Mouse (Mus musculus) stomach, embryonic 14.5 days (tissue): ENCODE measurements at regions not wholly inside any gene's neighbourhood (a gene's known extent, or its start where the extent isn't known, plus 50 kb on each side); places are given as distances from the start of the nearest gene placed in this dataset.

ENCODE experiments used
- ATAC-seq: fragments of 200-750 bp; cut with Nextera tagmentation; 2 replicates; pipeline ENCODE4 v1.8.0; 2017; ENCODE audit warnings: low read depth, moderate TSS enrichment; ENCODE audit not compliant: insufficient number of reproducible peaks, insufficient read depth, low FRiP score
- H3K27ac ChIP-seq: fragments of 300-500 bp; sonication (generic); 2 replicates; pipeline ENCODE4 v1.5.1; 2014; ENCODE audit warnings: mild to moderate bottlenecking, low read length, moderate library complexity, mixed read lengths
- H3K27me3 ChIP-seq: fragments of 300-500 bp; sonication (generic); 2 replicates; pipeline ENCODE4 v1.6.1; 2014; ENCODE audit warnings: low read length, control low read depth, mixed read lengths; ENCODE audit not compliant: control insufficient read depth, insufficient read depth
- H3K36me3 ChIP-seq: fragments of 300-500 bp; sonication (generic); 2 replicates; pipeline ENCODE4 v1.6.1; 2014; ENCODE audit warnings: mild to moderate bottlenecking, control low read depth, low read length, moderate library complexity, mixed read lengths; ENCODE audit not compliant: control insufficient read depth, insufficient read depth
- H3K4me1 ChIP-seq: fragments of 300-500 bp; sonication (generic); 2 replicates; pipeline ENCODE4 v1.6.1; 2014; ENCODE audit warnings: low read length, control low read depth, mixed read lengths; ENCODE audit not compliant: control insufficient read depth, insufficient read depth
- H3K4me2 ChIP-seq: fragments of 300-500 bp; sonication (generic); replicated peaks from 2 replicates; pipeline ENCODE4 v1.6.1; 2014; ENCODE audit warnings: low read depth, low read length, control low read depth
- H3K4me3 ChIP-seq: fragments of 300-500 bp; sonication (generic); 2 replicates; pipeline ENCODE4 v1.5.1; 2014; ENCODE audit warnings: low read depth, low read length, control low read depth
- H3K9ac ChIP-seq: fragments of 300-500 bp; sonication (generic); replicated peaks from 2 replicates; pipeline ENCODE4 v1.6.1; 2014; ENCODE audit warnings: low read depth, mild to moderate bottlenecking, control low read depth, low read length, moderate library complexity, mixed read lengths
- H3K9me3 ChIP-seq: fragments of 300-500 bp; sonication (generic); 2 replicates; pipeline ENCODE4 v1.6.1; 2016; ENCODE audit warnings: low read depth, low read length, control low read depth; ENCODE audit not compliant: control insufficient read depth
- WGBS: fragments of 180-500 bp; shearing (Covaris S2); extraction: QIAGEN DNeasy Blood & Tissue Kit; methylation state at CpG from one replicate; pipeline ENCODE4 v1.1.7; 2014; 5-methylcytosine and 5-hydroxymethylcytosine counted together

DNA sequence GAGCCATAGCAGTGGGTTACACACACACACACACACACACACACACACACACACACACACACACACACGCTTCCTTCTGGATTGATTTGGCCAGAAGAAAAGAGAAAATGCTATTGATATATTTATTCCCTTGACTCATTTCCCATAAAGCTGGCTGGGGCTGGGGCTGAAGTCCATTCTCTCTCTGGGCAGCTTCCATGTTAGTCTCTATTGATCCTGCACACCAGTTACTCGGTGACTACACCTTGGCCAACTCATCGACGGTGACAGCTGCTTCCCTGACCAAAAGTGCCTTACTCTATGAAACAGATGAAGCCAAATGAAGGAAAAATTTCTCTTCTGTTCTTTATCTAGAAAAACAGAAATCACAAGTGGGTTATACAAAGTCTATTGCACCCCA lies 82.1 kb downstream of the Snx18 start:
- Histone ChIP-seq H3K4me1 (no peaks in the 10 kb centered on the region), H3K4me2 (no peak overlapping the region), H3K4me3 (no peak overlapping the region), H3K27me3 (no peaks in the 10 kb centered on the region), H3K9ac (no peak overlapping the region), H3K27ac (no peak overlapping the region), H3K36me3 (no peaks in the 10 kb centered on the region), H3K9me3 (no peaks in the 10 kb centered on the region)
- 87% methylated on average over 4 of the region's 4 CpGs for WGBS
- no peak for ATAC-seq

DNA sequence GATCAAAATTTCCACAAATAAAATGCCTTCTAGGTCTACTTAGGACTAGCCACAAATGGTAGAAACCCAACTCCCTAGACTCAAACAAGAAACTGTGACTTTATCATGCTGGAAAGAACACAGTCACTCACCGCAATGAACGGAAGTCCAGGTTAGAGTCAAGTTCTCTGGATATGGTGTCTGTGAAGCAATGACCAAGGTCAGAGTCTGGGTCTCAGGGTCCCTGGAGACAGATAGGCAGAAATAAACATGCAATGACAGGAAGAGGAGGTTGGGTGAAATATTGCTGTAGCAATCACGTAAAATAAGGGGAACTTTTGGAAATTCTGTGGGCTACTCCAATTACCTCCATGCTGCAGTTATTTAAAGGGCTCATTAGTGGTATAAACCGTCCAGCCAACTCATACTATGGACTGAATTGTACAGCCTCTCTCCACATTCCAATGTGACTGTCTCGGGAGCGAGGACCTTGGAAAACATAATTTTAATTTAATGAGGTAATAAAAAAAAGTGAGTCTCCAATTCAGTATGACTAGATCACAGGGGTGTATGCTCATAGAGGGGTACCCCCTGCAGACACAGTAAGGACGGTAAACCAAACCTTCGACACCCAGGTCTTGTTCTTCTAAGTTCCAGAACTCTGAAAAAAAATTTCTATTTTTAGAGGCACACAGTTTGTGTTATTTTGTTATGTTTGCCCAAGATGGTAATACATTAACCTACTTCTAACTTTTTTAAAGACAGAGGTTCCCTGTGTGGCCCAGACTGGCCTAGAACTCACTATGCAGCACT lies 83.5 kb downstream of the Snx18 start:
- H3K36me3 ChIP-seq, result no peaks in the 10 kb centered on the region
- WGBS, result 78% methylated on average over 8 of the region's 8 CpGs
- no peaks in the 10 kb centered on the region for H3K27me3 ChIP-seq
- no peak overlapping the region for H3K27ac ChIP-seq
- H3K4me1 ChIP-seq, result no peaks in the 10 kb centered on the region
- no peaks in the 10 kb centered on the region for H3K9me3 ChIP-seq
- no peak overlapping the region for H3K4me3 ChIP-seq
- H3K9ac ChIP-seq, result no peak overlapping the region
- no peak overlapping the region for H3K4me2 ChIP-seq
- ATAC-seq, result no peak

DNA sequence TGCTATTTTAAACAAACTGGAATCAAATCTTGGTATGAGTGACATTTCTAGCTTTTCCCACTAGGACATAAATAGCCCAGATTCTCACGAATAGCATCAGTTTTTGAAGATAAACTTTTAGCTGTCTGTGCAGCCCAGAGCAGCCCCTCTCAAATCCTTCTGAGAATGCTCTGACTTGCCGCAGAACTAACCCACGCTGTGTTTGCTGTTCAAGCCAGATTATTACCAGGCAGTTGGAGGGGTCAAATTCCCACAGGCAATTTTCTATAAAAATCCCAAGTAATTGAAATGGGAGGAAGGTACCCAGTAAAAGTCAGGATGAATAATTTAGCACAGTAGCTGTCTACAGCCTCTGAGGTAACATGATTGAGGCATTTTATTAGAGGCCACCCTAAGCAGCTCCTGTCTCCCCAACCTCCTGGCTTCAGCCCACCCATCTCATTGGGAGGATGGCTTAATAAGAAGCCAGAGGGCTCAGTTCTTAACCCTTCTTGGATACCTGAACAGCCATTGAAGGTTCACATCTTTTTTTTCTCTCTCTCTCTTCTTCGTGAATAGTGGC lies 84.4 kb downstream of the Snx18 start:
- WGBS, result 52% methylated on average over 4 of the region's 4 CpGs
- Histone ChIP-seq H3K9me3 (no peaks in the 10 kb centered on the region), H3K27ac (no peak overlapping the region), H3K4me3 (no peak overlapping the region), H3K9ac (no peak overlapping the region), H3K27me3 (no peaks in the 10 kb centered on the region), H3K4me2 (no peak overlapping the region), H3K36me3 (no peaks in the 10 kb centered on the region), H3K4me1 (no peaks in the 10 kb centered on the region)
- no peak for ATAC-seq

DNA sequence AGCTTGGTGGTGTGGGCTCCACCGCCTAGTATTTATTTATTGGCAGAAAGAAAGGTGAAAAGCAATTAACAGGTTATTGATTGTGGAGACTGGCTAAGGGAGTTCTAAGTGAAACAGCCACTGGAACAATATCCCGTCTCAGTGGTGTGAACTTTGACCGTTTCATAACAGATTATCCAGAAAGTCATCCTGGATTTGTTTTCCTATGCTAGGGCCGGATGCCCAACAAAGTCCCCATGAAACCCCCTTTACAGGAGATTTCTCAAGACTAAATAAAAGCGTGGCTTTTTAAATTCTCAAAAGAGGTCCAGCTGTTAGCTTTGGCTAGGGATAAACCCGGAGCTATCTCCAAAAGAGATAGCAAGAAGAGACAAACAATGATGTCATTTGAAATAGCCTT lies 91.4 kb downstream of the Snx18 start:
- H3K27me3 ChIP-seq, result no peaks in the 10 kb centered on the region
- no peak overlapping the region for H3K27ac ChIP-seq
- no peak overlapping the region for H3K4me2 ChIP-seq
- H3K9me3 ChIP-seq, result no peaks in the 10 kb centered on the region
- 66% methylated on average over 6 of the region's 6 CpGs for WGBS
- H3K4me1 ChIP-seq, result no peaks in the 10 kb centered on the region
- no peak overlapping the region for H3K9ac ChIP-seq
- H3K4me3 ChIP-seq, result no peak overlapping the region
- no peak for ATAC-seq
- no peaks in the 10 kb centered on the region for H3K36me3 ChIP-seq

DNA sequence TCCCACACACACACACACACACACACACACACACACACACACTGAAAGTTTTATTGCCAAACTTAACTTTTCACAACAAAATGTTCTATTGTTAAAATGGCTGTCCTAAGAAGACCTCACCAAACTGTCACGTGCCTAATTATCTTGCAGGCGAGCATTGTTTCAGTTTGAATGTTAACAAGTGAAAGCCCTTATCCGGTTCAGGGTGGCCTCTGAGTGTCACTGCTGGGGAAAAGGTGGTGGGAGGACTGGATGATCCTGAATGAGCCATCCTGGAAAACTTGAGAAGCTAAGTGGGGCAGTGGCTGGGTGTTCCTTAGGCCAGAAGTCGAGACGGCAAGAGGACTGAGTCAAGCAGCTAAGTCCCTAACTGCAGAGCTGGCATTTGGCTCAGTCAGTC lies 94.9 kb downstream of the Snx18 start:
- no peak overlapping the region for H3K4me2 ChIP-seq
- 73% methylated on average over 5 of the region's 5 CpGs for WGBS
- H3K9me3 ChIP-seq, result no peaks in the 10 kb centered on the region
- no peak overlapping the region for H3K27ac ChIP-seq
- no peaks in the 10 kb centered on the region for H3K36me3 ChIP-seq
- H3K9ac ChIP-seq, result no peak overlapping the region
- no peak for ATAC-seq
- no peak overlapping the region for H3K4me3 ChIP-seq
- H3K4me1 ChIP-seq, result no peaks in the 10 kb centered on the region
- no peaks in the 10 kb centered on the region for H3K27me3 ChIP-seq

DNA sequence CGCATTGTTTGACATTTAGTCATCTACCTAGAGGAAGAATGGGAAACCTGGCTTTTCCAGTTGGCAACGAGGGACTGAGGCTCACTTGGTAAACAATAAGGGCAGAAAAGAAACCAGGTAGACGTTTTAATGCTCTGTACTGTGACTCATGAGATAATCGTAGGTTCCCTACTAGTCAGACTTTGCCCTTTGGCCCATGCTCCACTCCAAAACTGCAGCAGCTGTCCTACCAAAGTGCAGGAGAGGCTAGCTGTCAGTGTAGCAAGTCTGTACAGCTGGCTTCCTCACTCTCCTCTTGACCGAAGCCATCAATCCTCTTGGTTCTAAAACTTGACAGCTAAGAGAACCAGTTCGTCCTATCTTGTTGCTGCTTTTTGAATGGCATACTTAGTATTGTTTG lies 100.2 kb downstream of the Snx18 start:
- WGBS, result 58% methylated on average over 6 of the region's 6 CpGs
- H3K9me3 ChIP-seq, result no peaks in the 10 kb centered on the region
- no peak overlapping the region for H3K4me2 ChIP-seq
- no peaks in the 10 kb centered on the region for H3K27me3 ChIP-seq
- no peak for ATAC-seq
- H3K9ac ChIP-seq, result no peak overlapping the region
- no peaks in the 10 kb centered on the region for H3K36me3 ChIP-seq
- H3K4me1 ChIP-seq, result peaks cover 7% of the 10 kb centered on the region; the same call in 1 of the 2 replicates
- H3K4me3 ChIP-seq, result no peak overlapping the region
- H3K27ac ChIP-seq, result no peak overlapping the region

DNA sequence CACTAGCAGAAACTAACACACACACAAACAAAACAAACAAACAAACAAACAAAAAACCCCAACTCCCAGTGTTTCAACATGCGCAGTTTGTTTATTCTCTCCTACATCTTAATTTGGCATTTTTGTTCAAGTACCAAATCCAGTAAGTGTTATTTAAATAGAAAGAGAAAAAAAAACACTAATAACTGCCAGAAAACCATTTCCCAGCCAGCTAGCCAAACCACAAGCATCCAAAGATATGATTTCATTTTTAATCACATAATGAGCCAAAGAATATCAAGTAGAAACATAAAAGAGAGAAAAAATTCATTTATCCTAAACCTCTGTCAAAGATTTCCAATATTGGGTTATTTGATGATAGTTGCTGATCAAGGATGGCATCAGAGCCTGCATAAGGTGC lies 102.3 kb downstream of the Snx18 start:
- H3K9me3 ChIP-seq, result no peaks in the 10 kb centered on the region
- H3K4me1 ChIP-seq, result peaks cover 7% of the 10 kb centered on the region; the same call in 1 of the 2 replicates
- H3K4me2 ChIP-seq, result no peak overlapping the region
- no peak for ATAC-seq
- WGBS, result 87% methylated on average over 1 of the region's 1 CpGs
- no peaks in the 10 kb centered on the region for H3K36me3 ChIP-seq
- no peak overlapping the region for H3K9ac ChIP-seq
- no peaks in the 10 kb centered on the region for H3K27me3 ChIP-seq
- H3K27ac ChIP-seq, result no peak overlapping the region
- H3K4me3 ChIP-seq, result no peak overlapping the region

DNA sequence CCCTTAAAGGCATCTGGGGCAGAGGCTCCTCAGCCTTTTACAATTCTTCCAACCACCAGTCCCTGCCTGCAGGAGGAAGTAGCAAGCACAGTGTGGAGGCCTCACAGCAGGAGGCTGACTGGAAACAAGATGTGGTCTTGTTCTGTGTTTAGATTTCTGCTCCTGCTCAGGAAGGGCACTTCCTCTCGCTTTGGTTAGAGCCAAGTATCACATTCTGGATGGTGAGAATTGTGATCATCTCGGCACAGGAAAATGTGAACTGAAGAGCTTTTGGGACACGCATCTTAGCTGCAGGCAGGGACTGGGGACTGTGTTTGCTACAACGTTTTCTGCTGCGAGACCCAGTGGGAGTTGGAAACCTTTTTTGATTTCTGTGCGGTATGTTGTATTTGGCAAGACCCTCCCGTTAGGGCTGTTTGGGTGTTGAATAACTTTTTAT lies 103.2 kb downstream of the Snx18 start:
- no peaks in the 10 kb centered on the region for H3K27me3 ChIP-seq
- no peak overlapping the region for H3K4me3 ChIP-seq
- H3K4me2 ChIP-seq, result no peak overlapping the region
- no peaks in the 10 kb centered on the region for H3K9me3 ChIP-seq
- 38% methylated on average over 7 of the region's 7 CpGs for WGBS
- H3K27ac ChIP-seq, result no peak overlapping the region; the same call in 1 of the 2 replicates
- H3K4me1 ChIP-seq, result peaks cover 7% of the 10 kb centered on the region; the same call in 1 of the 2 replicates
- H3K9ac ChIP-seq, result no peak overlapping the region
- no peaks in the 10 kb centered on the region for H3K36me3 ChIP-seq
- ATAC-seq, result no peak
